Mouse (Mus musculus) liver, embryonic 13.5 days (tissue): Measurements from ENCODE around the gene Mpv17l2. TPM values are rescaled to one million over a fixed set of nuclear protein-coding genes. Genes with fewer than 3 reads are reported as not detected.

Experiments
- ATAC-seq: fragments of 200-750 bp; cut with Nextera tagmentation; 2 replicates; pipeline ENCODE4 v1.8.0; 2017; ENCODE audit warnings: low read depth, mild to moderate bottlenecking, moderate number of reproducible peaks, moderate library complexity
- DNase-seq: peaks from one replicate; pipeline ENCODE4 v3.0.0; 2022
- H3K27ac ChIP-seq: fragments of 300-500 bp; sonication (generic); 2 replicates; pipeline ENCODE4 v1.5.1; 2015; ENCODE audit warnings: moderate library complexity, mild to moderate bottlenecking, inconsistent platforms
- H3K27me3 ChIP-seq: fragments of 300-500 bp; sonication (generic); 2 replicates; pipeline ENCODE4 v1.6.1; 2015; ENCODE audit warnings: mild to moderate bottlenecking, inconsistent platforms
- H3K36me3 ChIP-seq: fragments of 300-500 bp; sonication (generic); 2 replicates; pipeline ENCODE4 v1.6.1; 2015; ENCODE audit warnings: mild to moderate bottlenecking, inconsistent platforms
- H3K4me1 ChIP-seq: fragments of 300-500 bp; sonication (generic); replicated peaks from 2 replicates; pipeline ENCODE4 v1.6.1; 2015; ENCODE audit warnings: inconsistent platforms
- H3K4me2 ChIP-seq: fragments of 300-500 bp; sonication (generic); 2 replicates; pipeline ENCODE4 v1.6.1; 2015; ENCODE audit warnings: inconsistent platforms, mild to moderate bottlenecking, moderate library complexity
- H3K4me3 ChIP-seq: fragments of 300-500 bp; sonication (generic); replicated peaks from 2 replicates; pipeline ENCODE4 v1.5.1; 2015; ENCODE audit warnings: mild to moderate bottlenecking, inconsistent platforms
- H3K9ac ChIP-seq: fragments of 300-500 bp; sonication (generic); 2 replicates; pipeline ENCODE4 v1.6.1; 2015; ENCODE audit warnings: mild to moderate bottlenecking, inconsistent platforms
- H3K9me3 ChIP-seq: fragments of 300-500 bp; sonication (generic); replicated peaks from 2 replicates; pipeline ENCODE4 v1.6.1; 2016; ENCODE audit warnings: inconsistent platforms
- WGBS: fragments of 180-500 bp; shearing (Covaris S2); methylation state at CpG from one replicate; pipeline ENCODE4 v1.1.7; 2015; ENCODE audit not compliant: insufficient replicate concordance; 5-methylcytosine and 5-hydroxymethylcytosine counted together
- polyA plus RNA-seq: library from polyadenylated mRNA; unstranded; fragments of >200 nt; fragmentation: Nextera tagmentation; extraction: Ambion mirVana; gene quantifications from 2 replicates; pipeline ENCODE4 v1.2.1, GENCODE M21; 2015

Mpv17l2 gene
- polyA plus RNA-seq, 1 experiment from 2014 or later, result 50.4 TPM

DNA sequence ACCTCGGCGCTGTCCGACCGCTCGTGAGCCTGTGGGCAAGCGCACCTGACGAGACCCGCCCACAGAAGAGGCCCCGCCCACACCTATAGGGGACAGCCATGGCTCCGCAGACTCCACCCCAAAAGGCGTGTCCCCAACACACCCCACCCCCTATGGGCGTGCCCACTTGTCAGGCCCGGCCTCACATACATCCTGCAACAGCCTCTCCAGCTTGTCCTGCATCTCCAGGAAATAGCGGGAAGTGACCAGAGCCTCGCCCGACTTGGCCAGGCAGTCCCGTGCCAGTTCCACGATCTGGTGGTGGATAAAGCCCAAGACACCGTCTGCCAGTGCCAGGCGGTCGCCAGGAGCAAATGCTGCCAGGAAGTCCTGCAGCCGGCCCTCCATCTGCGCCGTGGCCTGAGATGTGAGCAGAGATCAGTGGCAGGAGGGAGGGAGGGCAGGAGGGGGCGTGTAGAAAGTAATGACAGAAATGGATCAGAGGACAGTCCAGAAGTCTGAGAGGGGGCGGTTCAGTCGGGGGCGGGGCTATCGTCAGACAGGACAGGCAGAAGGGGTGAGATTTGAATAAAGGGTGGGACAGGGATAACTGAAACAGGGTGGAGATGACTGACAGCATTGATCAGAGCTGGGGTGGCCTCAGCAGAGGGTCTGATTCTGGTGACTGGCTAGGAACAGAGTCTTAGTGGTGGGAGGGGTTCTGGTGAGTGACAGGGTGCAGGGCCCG lies 27.4 kb upstream of the Mpv17l2 start:
- WGBS, result 63% methylated on average over 30 of the region's 30 CpGs
- no peak overlapping the region for H3K27ac ChIP-seq
- H3K4me3 ChIP-seq, result no peak overlapping the region
- ATAC-seq, result no peak
- H3K4me1 ChIP-seq, result peaks cover 73% of the 10 kb centered on the region
- H3K4me2 ChIP-seq, result peak overlapping the region; percentile 29; the same call in 1 of the 2 replicates
- H3K9me3 ChIP-seq, result no peaks in the 10 kb centered on the region
- no peak overlapping the region for H3K9ac ChIP-seq
- peak; percentile 68 for DNase-seq
- peaks cover 69% of the 10 kb centered on the region for H3K36me3 ChIP-seq
- H3K27me3 ChIP-seq, result 0 out of 2 replicates have a peak, but pooled peaks cover 2% of the 10 kb centered on the region

DNA sequence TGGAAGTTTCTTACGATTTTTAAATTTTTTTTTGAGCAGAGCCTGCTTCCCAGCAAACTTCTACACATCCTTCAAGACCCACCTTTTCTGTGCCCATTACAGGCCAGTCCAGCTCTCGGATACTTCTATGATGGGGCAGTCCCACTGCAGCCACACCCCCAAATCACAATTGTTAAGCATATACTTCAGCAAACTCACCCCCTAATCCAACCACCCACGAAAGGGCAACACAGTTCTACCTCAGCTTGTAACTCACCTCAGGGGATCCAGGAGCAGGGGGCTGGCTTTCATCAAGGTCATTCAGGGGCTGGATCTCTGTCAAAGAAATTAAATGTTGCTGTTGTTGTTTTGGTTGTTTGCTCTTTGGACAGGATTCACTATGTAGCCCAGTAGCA lies 26.3 kb upstream of the Mpv17l2 start:
- Histone ChIP-seq H3K27me3 (no peaks in the 10 kb centered on the region), H3K27ac (no peak overlapping the region), H3K4me1 (peaks cover 63% of the 10 kb centered on the region), H3K4me3 (no peak overlapping the region), H3K9ac (no peak overlapping the region), H3K36me3 (peaks cover 79% of the 10 kb centered on the region), H3K4me2 (0 out of 2 replicates have a peak overlapping the region, but pooled peaks have one; percentile 29), H3K9me3 (no peaks in the 10 kb centered on the region)
- no peak for ATAC-seq
- DNase-seq, result no peak
- 89% methylated on average over 3 of the region's 3 CpGs for WGBS

DNA sequence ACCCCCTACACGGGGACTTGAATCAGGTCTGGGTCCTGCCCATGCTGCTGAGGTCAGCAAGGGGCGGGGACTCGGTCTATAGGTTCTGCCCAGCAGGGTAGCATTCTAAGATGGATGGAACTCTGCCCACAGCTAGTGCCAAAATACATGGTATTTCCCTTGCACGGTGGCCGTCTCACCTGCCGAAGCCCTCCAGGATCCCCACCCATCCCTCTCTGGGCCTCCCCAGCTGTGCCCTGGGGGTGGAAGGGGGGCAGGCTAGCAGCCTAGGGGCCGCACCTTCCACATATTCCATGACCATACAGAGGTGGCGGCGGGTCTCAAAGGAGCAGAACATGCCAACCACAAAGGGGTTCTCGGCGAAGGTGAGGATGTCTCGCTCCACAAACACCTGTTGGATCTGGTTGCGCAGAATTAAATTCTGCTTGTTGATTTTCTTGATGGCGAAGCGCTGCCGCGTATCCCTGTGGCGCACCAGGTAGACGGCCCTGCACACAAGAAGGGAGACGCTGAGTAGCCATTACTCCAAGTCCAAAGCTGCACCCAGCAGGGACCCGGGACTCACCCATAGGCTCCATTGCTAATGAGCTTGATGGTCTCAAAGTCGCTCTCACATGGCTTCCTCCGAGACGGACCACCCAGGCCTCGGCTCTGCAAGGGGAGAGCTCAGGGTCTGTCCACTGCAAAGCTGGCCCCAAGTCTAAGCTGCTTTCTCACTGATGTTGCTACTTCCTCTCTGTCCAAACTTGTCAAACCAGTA lies 25.7 kb upstream of the Mpv17l2 start:
- Histone ChIP-seq H3K27me3 (no peaks in the 10 kb centered on the region), H3K4me2 (no peak overlapping the region), H3K9ac (no peak overlapping the region), H3K9me3 (no peaks in the 10 kb centered on the region), H3K4me1 (peaks cover 57% of the 10 kb centered on the region), H3K36me3 (peaks cover 85% of the 10 kb centered on the region), H3K4me3 (no peak overlapping the region), H3K27ac (no peak overlapping the region)
- WGBS, result 90% methylated on average over 25 of the region's 25 CpGs
- DNase-seq, result no peak
- ATAC-seq, result no peak

DNA sequence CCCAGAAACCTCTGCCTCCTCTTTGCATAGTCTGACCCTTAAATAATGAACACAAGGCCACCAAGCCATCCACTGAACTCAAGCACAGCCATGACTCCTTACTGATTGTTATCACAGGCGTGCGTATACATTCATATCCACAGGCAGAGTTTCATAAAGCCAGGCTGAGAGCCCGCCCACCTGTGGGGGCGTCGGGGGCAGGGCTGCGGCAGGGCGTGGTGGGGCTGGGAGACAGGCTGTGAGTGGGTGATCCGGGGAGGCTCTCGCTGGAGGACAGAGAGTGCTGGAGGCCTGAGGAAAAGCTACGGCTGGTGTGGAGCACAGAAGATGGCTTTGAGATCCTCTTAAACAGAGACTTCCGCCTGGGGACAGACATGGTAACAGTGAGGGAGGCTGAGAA lies 19.3 kb upstream of the Mpv17l2 start:
- ATAC-seq (no peak), DNase-seq (no peak)
- H3K4me2 ChIP-seq, result no peak overlapping the region
- peaks cover 71% of the 10 kb centered on the region for H3K36me3 ChIP-seq
- H3K9ac ChIP-seq, result no peak overlapping the region
- H3K27me3 ChIP-seq, result no peaks in the 10 kb centered on the region
- H3K4me1 ChIP-seq, result peaks cover 39% of the 10 kb centered on the region
- no peak overlapping the region for H3K4me3 ChIP-seq
- H3K9me3 ChIP-seq, result no peaks in the 10 kb centered on the region
- H3K27ac ChIP-seq, result peak overlapping the region; percentile 18; the same call in 1 of the 2 replicates
- WGBS, result 56% methylated on average over 11 of the region's 11 CpGs

DNA sequence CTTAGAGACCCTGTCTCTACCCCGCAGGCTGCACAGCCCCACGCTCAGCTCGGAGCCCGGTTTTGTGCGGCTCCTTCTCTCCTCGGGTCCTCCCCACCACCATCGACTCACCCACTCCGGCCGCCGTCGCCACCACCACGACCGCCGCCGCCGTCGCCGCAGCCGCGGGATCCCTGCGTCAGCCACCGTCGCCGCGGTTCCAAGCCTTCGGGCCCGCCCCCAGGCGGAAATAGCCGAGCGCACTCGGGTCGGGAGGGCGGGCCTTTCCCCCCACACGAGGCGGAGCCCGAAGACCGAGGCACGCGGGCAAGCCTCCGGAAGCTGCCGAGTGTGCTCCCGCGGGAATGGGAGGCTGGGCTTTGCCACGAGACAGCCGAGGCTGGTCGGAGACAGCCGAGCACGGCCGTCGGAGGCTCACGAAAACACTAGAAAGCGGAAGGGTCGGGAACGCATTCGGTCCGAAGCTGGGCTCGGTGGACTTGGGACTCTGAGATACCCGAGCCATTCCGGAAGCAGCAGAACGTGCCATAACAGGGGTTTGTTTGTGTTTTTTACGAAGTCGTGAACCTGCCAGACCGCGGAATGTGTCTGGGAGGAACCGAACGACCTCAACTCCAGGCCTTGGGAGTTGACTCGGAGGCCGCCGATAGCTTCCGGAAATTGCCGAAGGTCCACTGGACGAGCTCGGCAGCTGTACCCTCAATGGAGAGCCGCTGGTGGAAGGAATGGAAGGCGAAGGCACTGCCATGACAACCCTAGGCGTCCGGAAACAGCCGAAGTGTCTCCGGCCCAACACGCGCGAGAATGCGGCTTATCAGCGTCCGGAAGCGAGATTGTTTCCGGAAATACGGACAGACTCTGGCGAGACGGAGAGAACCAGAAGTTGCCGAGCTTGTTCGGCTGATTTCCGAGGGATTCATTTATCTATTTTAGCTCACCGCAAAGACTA lies 16.0 kb upstream of the Mpv17l2 start, which contains the start of gene Pik3r2:
Gene Pik3r2, minus strand, starts transcription at position 218 of the 949 bp plus-strand sequence.
- Histone ChIP-seq H3K4me3 (peak within 1 kb of the TSS; percentile 81), H3K27me3 (no peaks in the 10 kb centered on the region), H3K27ac (peak within 1 kb of the TSS; percentile 94), H3K4me1 (peaks cover 61% of the 10 kb centered on the region), H3K9ac (peak within 1 kb of the TSS; percentile 96), H3K36me3 (peaks cover 69% of the 10 kb centered on the region), H3K9me3 (no peaks in the 10 kb centered on the region), H3K4me2 (peak within 1 kb of the TSS; percentile 100)
- ATAC-seq (peak; percentile 85), DNase-seq (peak; percentile 95)
- WGBS, result under 1% methylated on average over 94 of the region's 94 CpGs

DNA sequence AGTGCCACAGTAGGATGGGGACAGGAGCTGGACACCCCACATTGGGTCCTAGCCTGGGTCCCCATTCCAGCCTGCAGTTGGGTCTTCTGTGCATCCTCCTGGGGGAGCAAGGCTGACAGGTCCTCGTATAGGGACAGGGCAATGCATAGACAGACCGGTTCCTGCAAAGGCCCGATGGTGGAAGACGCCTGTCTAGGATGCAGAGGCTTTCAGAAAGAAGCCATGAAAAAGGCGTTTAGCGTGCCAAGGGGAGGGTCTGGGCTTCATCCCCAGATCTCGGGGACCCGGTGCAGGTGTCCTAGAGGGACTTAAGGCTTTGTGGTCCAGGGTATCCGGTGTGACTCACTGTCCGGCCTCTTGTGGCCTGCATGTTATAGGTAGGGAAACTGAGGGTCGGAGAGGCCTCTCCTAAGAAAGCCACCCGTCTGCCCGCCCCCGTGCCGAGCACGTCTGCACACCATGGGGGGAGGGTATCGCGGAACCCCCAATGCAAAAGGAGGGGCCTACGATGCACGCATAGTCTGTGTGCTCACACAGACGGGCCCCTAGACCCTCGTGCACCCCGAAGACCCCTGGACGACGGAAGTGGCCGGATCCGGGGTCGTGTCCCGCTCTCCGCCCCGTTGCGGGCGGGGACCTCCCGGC lies 15.2 kb upstream of the Mpv17l2 start:
- Histone ChIP-seq H3K4me2 (peak overlapping the region; percentile 100), H3K4me1 (peaks cover 68% of the 10 kb centered on the region), H3K27me3 (no peaks in the 10 kb centered on the region), H3K36me3 (peaks cover 69% of the 10 kb centered on the region), H3K27ac (peak overlapping the region; percentile 94), H3K4me3 (peak overlapping the region; percentile 81), H3K9me3 (no peaks in the 10 kb centered on the region), H3K9ac (peak overlapping the region; percentile 96)
- WGBS, result 3% methylated on average over 34 of the region's 34 CpGs
- DNase-seq (no peak), ATAC-seq (no peak)

DNA sequence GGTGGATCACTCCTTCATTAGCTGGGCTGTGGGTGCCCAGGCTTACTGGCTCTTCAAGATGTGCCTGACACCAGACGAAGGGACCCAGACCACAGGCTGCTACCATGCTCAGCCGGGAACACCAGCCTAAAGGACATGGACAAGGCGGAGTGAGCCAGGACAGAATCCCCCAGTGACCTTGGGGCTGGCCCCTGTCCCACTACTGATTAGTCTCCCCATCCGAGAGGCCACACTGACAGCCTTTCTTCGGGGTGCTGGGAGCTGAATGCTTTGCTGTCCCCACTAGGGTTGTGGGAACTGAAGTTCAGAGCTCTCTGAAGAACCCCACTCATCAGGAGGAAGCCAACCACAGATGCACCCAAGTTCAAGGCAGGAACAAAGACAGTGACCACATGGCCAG lies 14.5 kb upstream of the Mpv17l2 start:
- Histone ChIP-seq H3K9me3 (no peaks in the 10 kb centered on the region), H3K36me3 (peaks cover 69% of the 10 kb centered on the region), H3K27ac (0 out of 2 replicates have a peak overlapping the region, but pooled peaks have one; percentile 94), H3K4me3 (peak overlapping the region; percentile 81), H3K4me1 (peaks cover 73% of the 10 kb centered on the region), H3K4me2 (peak overlapping the region; percentile 100), H3K27me3 (no peaks in the 10 kb centered on the region), H3K9ac (peak overlapping the region; percentile 96)
- 75% methylated on average over 5 of the region's 5 CpGs for WGBS
- ATAC-seq (no peak), DNase-seq (no peak)

DNA sequence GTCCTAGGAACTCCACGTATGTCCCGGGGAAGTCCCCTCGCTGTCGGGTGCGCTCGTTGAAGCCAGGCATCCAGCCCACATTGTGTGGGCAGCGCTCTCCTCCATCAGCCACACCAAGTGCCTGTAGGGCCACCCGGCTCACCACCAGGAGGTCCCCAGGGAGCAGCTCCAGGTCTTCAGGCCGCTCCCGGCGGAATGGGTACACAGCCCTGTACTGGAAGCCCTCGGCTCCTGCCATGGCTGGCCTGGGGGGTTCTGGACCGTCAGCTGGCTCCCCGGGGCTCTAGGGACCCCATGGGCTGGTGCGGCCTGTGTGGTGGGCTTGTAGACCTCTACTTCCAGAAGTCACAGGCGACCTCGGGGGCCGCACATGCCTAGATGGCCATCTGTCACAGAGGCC lies 14.0 kb upstream of the Mpv17l2 start:
- DNase-seq (no peak), ATAC-seq (no peak)
- WGBS, result 86% methylated on average over 18 of the region's 18 CpGs
- Histone ChIP-seq H3K9ac (0 out of 2 replicates have a peak overlapping the region, but pooled peaks have one; percentile 96), H3K4me3 (no peak overlapping the region), H3K4me1 (peaks cover 73% of the 10 kb centered on the region), H3K27me3 (no peaks in the 10 kb centered on the region), H3K27ac (no peak overlapping the region), H3K9me3 (no peaks in the 10 kb centered on the region), H3K36me3 (peaks cover 66% of the 10 kb centered on the region), H3K4me2 (no peak overlapping the region)

DNA sequence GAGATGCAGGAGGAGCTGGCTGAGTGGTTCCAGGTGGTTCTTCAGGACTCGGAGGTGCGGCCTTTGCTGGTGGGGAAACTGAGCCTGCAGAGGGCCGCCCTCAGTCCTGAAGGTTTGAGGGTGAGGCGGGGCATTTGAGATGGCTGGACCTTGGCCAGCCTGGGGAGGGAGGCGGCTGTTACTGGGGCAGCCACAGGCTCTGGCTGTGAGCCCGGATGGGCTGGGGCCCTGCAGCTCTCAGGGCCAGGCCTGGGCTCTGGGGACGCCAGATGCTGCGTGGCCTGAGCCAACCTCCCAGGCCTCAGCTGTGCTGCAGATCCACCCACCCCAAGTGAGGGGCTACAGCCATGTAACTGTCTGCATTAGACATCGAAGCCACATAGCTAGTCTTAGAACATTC lies 13.1 kb upstream of the Mpv17l2 start:
- DNase-seq (no peak), ATAC-seq (no peak)
- Histone ChIP-seq H3K36me3 (peaks cover 61% of the 10 kb centered on the region), H3K9me3 (no peaks in the 10 kb centered on the region), H3K27me3 (no peaks in the 10 kb centered on the region), H3K4me1 (peaks cover 77% of the 10 kb centered on the region), H3K4me2 (no peak overlapping the region), H3K4me3 (no peak overlapping the region), H3K9ac (peak overlapping the region; percentile 40), H3K27ac (0 out of 2 replicates have a peak overlapping the region, but pooled peaks have one; percentile 24)
- WGBS, result 80% methylated on average over 9 of the region's 9 CpGs

DNA sequence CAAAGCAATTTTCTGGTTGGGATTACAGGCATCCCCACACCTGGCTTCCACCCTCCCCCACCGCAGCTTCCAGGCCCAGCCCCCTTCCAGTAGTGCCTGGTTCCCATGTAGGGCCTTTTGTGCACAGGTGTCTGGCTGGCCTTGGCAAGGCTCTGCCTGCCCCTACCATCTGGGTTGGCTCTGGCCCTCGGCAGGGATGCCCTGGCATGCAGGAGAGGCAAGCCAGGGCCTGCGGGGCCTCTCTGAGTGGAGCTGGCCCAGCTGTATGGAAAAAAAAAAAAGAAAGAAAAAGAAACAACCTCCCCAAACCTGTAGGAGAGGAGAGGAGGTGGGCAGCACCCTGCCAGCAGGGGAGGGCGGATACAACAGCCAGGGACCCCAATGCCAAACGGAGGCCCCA lies 12.7 kb upstream of the Mpv17l2 start:
- 87% methylated on average over 5 of the region's 5 CpGs for WGBS
- no peak overlapping the region for H3K27ac ChIP-seq
- no peak for DNase-seq
- no peaks in the 10 kb centered on the region for H3K9me3 ChIP-seq
- H3K27me3 ChIP-seq, result no peaks in the 10 kb centered on the region
- peak overlapping the region; percentile 40; the same call in 1 of the 2 replicates for H3K9ac ChIP-seq
- H3K4me2 ChIP-seq, result no peak overlapping the region
- peaks cover 77% of the 10 kb centered on the region for H3K4me1 ChIP-seq
- H3K4me3 ChIP-seq, result no peak overlapping the region
- peaks cover 61% of the 10 kb centered on the region for H3K36me3 ChIP-seq
- no peak for ATAC-seq
